Mouse (Mus musculus) kidney, adult 9 months (tissue): ENCODE data around the gene Gm815.

Experiments
- DNase-seq: peaks from one replicate; pipeline ENCODE4 v3.0.0; 2022

Gm815 gene

GRCm38 (mm10) chr19:26885616-26886015 lies at the start of gene Gm815:
Gm815 (plus strand) TSS chr19:26885881.
- DNase-seq, result no peak

GRCm38 (mm10) chr19:26837626-26838025 lies 48.1 kb upstream of the Gm815 start:
- DNase-seq, result no peak

- DNase-seq, result no peak
Observed at GRCm38 (mm10) chr19:26843896-26844295, 41.8 kb upstream of the Gm815 start.

GRCm38 (mm10) chr19:26844813-26845212 lies 40.9 kb upstream of the Gm815 start:
- DNase-seq, result no peak

GRCm38 (mm10) chr19:26845276-26846016 lies 40.2 kb upstream of the Gm815 start:
- DNase-seq, result peak; percentile 71

GRCm38 (mm10) chr19:26846017-26846285 lies 39.7 kb upstream of the Gm815 start:
- DNase-seq, result no peak

GRCm38 (mm10) chr19:26851017-26851782 lies 34.5 kb upstream of the Gm815 start:
- DNase-seq, result no peak

GRCm38 (mm10) chr19:26852325-26852900 lies 33.3 kb upstream of the Gm815 start:
- DNase-seq, result no peak

GRCm38 (mm10) chr19:26853701-26854282 lies 31.9 kb upstream of the Gm815 start:
- no peak for DNase-seq

- DNase-seq, result no peak
Observed at GRCm38 (mm10) chr19:26854661-26855060, 31.0 kb upstream of the Gm815 start.

GRCm38 (mm10) chr19:26855152-26855551 lies 30.5 kb upstream of the Gm815 start:
- DNase-seq, result no peak

- DNase-seq, result no peak
Observed at GRCm38 (mm10) chr19:26858427-26859194, 27.1 kb upstream of the Gm815 start.

GRCm38 (mm10) chr19:26859195-26859570 lies 26.5 kb upstream of the Gm815 start:
- no peak for DNase-seq

GRCm38 (mm10) chr19:26863662-26864061 lies 22.0 kb upstream of the Gm815 start:
- no peak for DNase-seq

- no peak for DNase-seq
Observed at GRCm38 (mm10) chr19:26864975-26865690, 20.5 kb upstream of the Gm815 start.

- DNase-seq, result no peak
Observed at GRCm38 (mm10) chr19:26865736-26866135, 19.9 kb upstream of the Gm815 start.

- DNase-seq, result no peak
Observed at GRCm38 (mm10) chr19:26869591-26869990, 16.1 kb upstream of the Gm815 start.

GRCm38 (mm10) chr19:26870280-26870679 lies 15.4 kb upstream of the Gm815 start:
- DNase-seq, result no peak

GRCm38 (mm10) chr19:26871096-26871495 lies 14.6 kb upstream of the Gm815 start:
- no peak for DNase-seq

- no peak for DNase-seq
Observed at GRCm38 (mm10) chr19:26872886-26873285, 12.8 kb upstream of the Gm815 start.

- no peak for DNase-seq
Observed at GRCm38 (mm10) chr19:26875601-26876000, 10.1 kb upstream of the Gm815 start.

- DNase-seq, result no peak
Observed at GRCm38 (mm10) chr19:26877180-26877775, 8.4 kb upstream of the Gm815 start.
